Mouse (Mus musculus) embryonic fibroblast, embryonic 13.5 days (primary cell): ENCODE measurements around the gene Tbc1d1.

Experiments
- CTCF ChIP-seq: IDR thresholded peaks from 2 replicates; pipeline ENCODE4 v1.5.1; 2011; ENCODE audit warnings: mild to moderate bottlenecking, control low read depth, low read length, moderate library complexity, borderline replicate concordance; ENCODE audit not compliant: insufficient read depth
- POLR2A ChIP-seq: IDR thresholded peaks from 2 replicates; pipeline ENCODE4 v1.6.1; 2011; ENCODE audit warnings: low read depth, mild to moderate bottlenecking, control low read depth, low read length, moderate library complexity

GRCm38 (mm10) chr5:64301246-64301645 is 145.1 kb downstream of the Tbc1d1 start:
- no peak for TF ChIP-seq CTCF
- TF ChIP-seq POLR2A: no peak
